Mouse (Mus musculus): ENCODE results near the gene 1700067K01Rik. TPM values are rescaled to one million over a fixed set of nuclear protein-coding genes. Genes with fewer than 3 reads are reported as not detected.
"Not testable (repeated sequence)": the region's sequence is repeated elsewhere in the genome, so short reads cannot be mapped to it uniquely, and the experiment has no call there.

1700067K01Rik gene
- total RNA-seq, 2 experiments from 2014 or later: 0.66 to 0.82 TPM

GRCm38 (mm10) chr8:83992488-83992887, 8.8 kb upstream of the 1700067K01Rik start:
- Histone ChIP-seq H3K27ac (no peak overlapping the region), H3K4me3 (no peak overlapping the region)
- no peak for TF ChIP-seq CTCF (conservative IDR thresholded peaks at IDR 0.05)
- DNase-seq (ENCODE audit: low spot score in 2 of 2): no peak

GRCm38 (mm10) chr8:83994030-83994429, 7.3 kb upstream of the 1700067K01Rik start:
- no peak overlapping the region for H3K27ac ChIP-seq
- TF ChIP-seq CTCF (conservative IDR thresholded peaks at IDR 0.05): no peak
- no peak for DNase-seq (ENCODE audit: low spot score in 2 of 2)

GRCm38 (mm10) chr8:83995973-83996372, 5.3 kb upstream of the 1700067K01Rik start:
- DNase-seq (ENCODE audit: low spot score in 2 of 2): no peak
- peak overlapping the region; percentile 66 for H3K4me3 ChIP-seq
- TF ChIP-seq CTCF (conservative IDR thresholded peaks at IDR 0.05): no peak
- peak overlapping the region; percentile 93 for H3K27ac ChIP-seq

More at GRCm38 (mm10) chr8:83994030-83994429, 7.3 kb upstream of the 1700067K01Rik start:
- no peak overlapping the region for H3K4me3 ChIP-seq

GRCm38 (mm10) chr8:83996567-83997505, 4.5 kb upstream of the 1700067K01Rik start:
- Histone ChIP-seq H3K4me3 (peak overlapping the region; percentile 66), H3K27ac (peak overlapping the region; percentile 94)
- no peak for TF ChIP-seq CTCF (conservative IDR thresholded peaks at IDR 0.05)
- DNase-seq (ENCODE audit: low spot score in 2 of 2): peak; percentile 63 to 77

GRCm38 (mm10) chr8:83997511-83998141, 3.7 kb upstream of the 1700067K01Rik start, which contains the start of gene Samd1:
Gene Samd1, plus strand, starts transcription at chr8:83997672.
- peak in 1 of 2 experiments; percentile 52 for DNase-seq (ENCODE audit: low spot score in 2 of 2)
- TF ChIP-seq CTCF (conservative IDR thresholded peaks at IDR 0.05): no peak
- Histone ChIP-seq H3K4me3 (peak within 1 kb of the TSS; percentile 68), H3K27ac (peak within 1 kb of the TSS; percentile 94)

- DNase-seq (ENCODE audit: low spot score in 2 of 2): peak; percentile 43 to 48
- peak overlapping the region; percentile 61 for H3K27ac ChIP-seq
- peak overlapping the region; percentile 68 for H3K4me3 ChIP-seq
- TF ChIP-seq CTCF (conservative IDR thresholded peaks at IDR 0.05): peak; percentile 75
These were observed 2.9 kb upstream of the 1700067K01Rik start for GRCm38 (mm10) chr8:83998231-83999056.

- TF ChIP-seq CTCF (conservative IDR thresholded peaks at IDR 0.05): no peak
- H3K4me3 ChIP-seq: peak overlapping the region; percentile 68
- no peak for DNase-seq (ENCODE audit: low spot score in 2 of 2)
- H3K27ac ChIP-seq: no peak overlapping the region
These were observed 2.1 kb upstream of the 1700067K01Rik start for GRCm38 (mm10) chr8:83999057-83999705.

- no peak for TF ChIP-seq CTCF (conservative IDR thresholded peaks at IDR 0.05)
- no peak overlapping the region for H3K27ac ChIP-seq
- DNase-seq (ENCODE audit: low spot score in 2 of 2): no peak
- no peak overlapping the region for H3K4me3 ChIP-seq
These were observed 1.5 kb upstream of the 1700067K01Rik start for GRCm38 (mm10) chr8:83999825-84000224.

GRCm38 (mm10) chr8:84002957-84003611, 1.8 kb downstream of the 1700067K01Rik start:
- DNase-seq (ENCODE audit: low spot score in 2 of 2): no peak
- Histone ChIP-seq H3K27ac (no peak overlapping the region), H3K4me3 (no peak overlapping the region)
- TF ChIP-seq CTCF (conservative IDR thresholded peaks at IDR 0.05): no peak

GRCm38 (mm10) chr8:84003612-84004246, 2.4 kb downstream of the 1700067K01Rik start:
- peak overlapping the region; percentile 67 for H3K4me3 ChIP-seq
- H3K27ac ChIP-seq: peak overlapping the region; percentile 92
- DNase-seq (ENCODE audit: low spot score in 2 of 2): no peak
- no peak for TF ChIP-seq CTCF (conservative IDR thresholded peaks at IDR 0.05)

- DNase-seq (ENCODE audit: low spot score in 2 of 2): peak; percentile 89 to 94
- H3K4me3 ChIP-seq: peak overlapping the region; percentile 67
- peak overlapping the region; percentile 92 for H3K27ac ChIP-seq
- peak; percentile 15; the same call in 1 of the 2 replicates for TF ChIP-seq CTCF (conservative IDR thresholded peaks at IDR 0.05)
These were observed 3.4 kb downstream of the 1700067K01Rik start for GRCm38 (mm10) chr8:84004533-84005201.

- H3K27ac ChIP-seq: peak overlapping the region; percentile 92
- not testable (repeated sequence) for DNase-seq (ENCODE audit: low spot score in 2 of 2); H3K4me3 ChIP-seq
These were observed 4.2 kb downstream of the 1700067K01Rik start for GRCm38 (mm10) chr8:84005502-84005901.
